Mouse (Mus musculus) forebrain, embryonic 14.5 days (tissue): ENCODE results near the gene Pygo1. TPM values are rescaled to one million over a fixed set of nuclear protein-coding genes. Genes with fewer than 3 reads are reported as not detected.

Source experiments
- ATAC-seq: fragments of 200-750 bp; cut with Nextera tagmentation; 2 replicates; pipeline ENCODE4 v1.8.0; 2017; ENCODE audit warnings: mild to moderate bottlenecking, moderate library complexity
- DNase-seq: peaks from one replicate; pipeline ENCODE4 v3.0.0-alpha.2; 2015; ENCODE audit warnings: low spot score
- H3K27ac ChIP-seq: fragments of 300-500 bp; sonication (generic); 2 replicates; pipeline ENCODE4 v1.5.1; 2014; ENCODE audit warnings: low read depth, mild to moderate bottlenecking, control low read depth, low read length, moderate library complexity
- H3K27me3 ChIP-seq: fragments of 300-500 bp; sonication (generic); replicated peaks from 2 replicates; pipeline ENCODE4 v1.6.1; 2014; ENCODE audit warnings: low read length, control low read depth, mixed read lengths; ENCODE audit not compliant: control insufficient read depth, insufficient read depth
- H3K36me3 ChIP-seq: fragments of 300-500 bp; sonication (generic); 2 replicates; pipeline ENCODE4 v1.6.1; 2014; ENCODE audit warnings: low read length, control low read depth; ENCODE audit not compliant: control insufficient read depth, insufficient read depth
- H3K4me1 ChIP-seq: fragments of 300-500 bp; sonication (generic); 2 replicates; pipeline ENCODE4 v1.6.1; 2014; ENCODE audit warnings: antibody characterized with exemption, low read length, control low read depth; ENCODE audit not compliant: control insufficient read depth, insufficient read depth
- H3K4me2 ChIP-seq: fragments of 300-500 bp; sonication (generic); 2 replicates; pipeline ENCODE4 v1.6.1; 2014; ENCODE audit warnings: mild to moderate bottlenecking, control low read depth, low read length
- H3K4me3 ChIP-seq: fragments of 300-500 bp; sonication (generic); 2 replicates; pipeline ENCODE4 v1.5.1; 2014; ENCODE audit warnings: low read depth, low read length, control low read depth
- H3K9ac ChIP-seq: fragments of 300-500 bp; sonication (generic); 2 replicates; pipeline ENCODE4 v1.6.1; 2014; ENCODE audit warnings: mild to moderate bottlenecking, low read length, control low read depth, moderate library complexity
- H3K9me3 ChIP-seq: fragments of 300-500 bp; sonication (generic); replicated peaks from 2 replicates; pipeline ENCODE4 v1.6.1; 2016; ENCODE audit warnings: low read length, control low read depth, mixed read lengths; ENCODE audit not compliant: control insufficient read depth
- WGBS: fragments of 180-500 bp; shearing (Covaris S2); extraction: QIAGEN DNeasy Blood & Tissue Kit; methylation state at CpG from one replicate; pipeline ENCODE4 v1.1.7; 2014; 5-methylcytosine and 5-hydroxymethylcytosine counted together
- polyA plus RNA-seq: library from polyadenylated mRNA; unstranded; fragments of >200 nt; fragmentation: Nextera tagmentation; extraction: Ambion mirVana; gene quantifications from 2 replicates; pipeline ENCODE4 v1.2.1, GENCODE M21; 2014

Gene Pygo1
- polyA plus RNA-seq, 1 experiment from 2014 or later: 10.8 TPM

DNA sequence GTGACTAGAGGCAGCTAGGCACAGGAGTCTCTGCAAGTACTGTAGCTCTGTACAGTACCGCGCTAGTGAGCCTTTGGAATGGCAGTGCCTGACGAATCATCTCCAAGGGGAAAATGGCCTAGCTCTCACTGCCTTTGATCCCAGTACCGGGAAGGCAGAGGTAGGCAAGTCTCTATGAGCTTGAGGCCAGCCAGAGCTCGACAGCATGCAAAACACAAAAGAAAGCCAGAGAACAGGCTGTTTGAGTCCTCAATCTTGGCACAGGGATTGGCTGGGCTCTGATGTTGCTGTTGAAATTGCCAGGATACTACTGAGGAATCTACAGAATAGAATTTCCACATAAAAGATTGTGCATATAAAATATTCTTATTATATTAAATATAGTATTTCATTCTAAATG lies 47.0 kb downstream of the Pygo1 start:
- 84% methylated on average over 5 of the region's 5 CpGs for WGBS
- DNase-seq: no peak
- Histone ChIP-seq H3K4me3 (no peak overlapping the region), H3K27ac (no peak overlapping the region), H3K36me3 (no peaks in the 10 kb centered on the region), H3K9me3 (no peaks in the 10 kb centered on the region), H3K4me2 (no peak overlapping the region), H3K27me3 (no peaks in the 10 kb centered on the region), H3K4me1 (no peaks in the 10 kb centered on the region), H3K9ac (no peak overlapping the region)
- ATAC-seq: no peak

DNA sequence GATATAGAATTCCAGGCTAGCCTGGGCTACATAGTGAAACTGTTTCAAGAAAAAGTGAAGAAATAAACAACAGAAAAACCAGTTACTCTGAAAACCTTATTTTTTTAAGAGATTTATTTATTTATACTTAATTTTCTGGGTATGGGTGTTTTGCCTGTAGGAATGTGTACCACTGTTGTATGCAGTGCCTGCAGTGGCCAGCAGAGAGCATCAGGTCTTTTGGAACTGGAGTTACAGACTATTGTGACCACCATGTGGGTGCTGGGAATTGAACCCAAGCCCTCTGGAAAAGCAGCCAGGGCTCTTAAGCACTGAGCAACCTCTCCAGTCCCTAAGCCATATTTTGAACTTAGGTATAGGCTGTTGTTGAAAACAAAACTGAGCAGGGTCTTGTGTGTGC lies 47.5 kb downstream of the Pygo1 start:
- Histone ChIP-seq H3K4me2 (no peak overlapping the region), H3K4me1 (no peaks in the 10 kb centered on the region), H3K9ac (no peak overlapping the region), H3K27ac (no peak overlapping the region), H3K9me3 (no peaks in the 10 kb centered on the region), H3K36me3 (no peaks in the 10 kb centered on the region), H3K27me3 (no peaks in the 10 kb centered on the region), H3K4me3 (no peak overlapping the region)
- DNase-seq (no peak), ATAC-seq (no peak)

DNA sequence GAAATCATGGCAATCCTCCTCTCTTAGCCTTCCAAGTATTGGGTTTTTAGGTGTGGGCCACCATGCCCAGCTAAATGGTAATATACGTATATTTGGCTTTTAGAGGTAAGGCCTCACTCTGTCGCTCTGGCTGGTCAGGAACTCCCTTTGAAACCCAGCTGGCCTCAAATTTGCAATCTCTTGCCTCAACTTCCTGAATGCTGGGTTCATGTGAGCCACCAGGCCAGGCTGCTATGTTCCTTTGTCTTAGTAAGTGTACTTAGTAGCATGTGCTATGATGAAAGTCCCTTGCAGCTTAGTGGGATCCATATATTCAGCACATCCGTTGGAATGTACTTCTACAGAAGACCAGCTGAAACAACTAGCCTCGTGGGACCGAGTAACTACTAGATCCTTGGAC lies 49.3 kb downstream of the Pygo1 start:
- Histone ChIP-seq H3K9me3 (no peaks in the 10 kb centered on the region), H3K4me2 (no peak overlapping the region), H3K9ac (no peak overlapping the region), H3K27me3 (no peaks in the 10 kb centered on the region), H3K4me1 (no peaks in the 10 kb centered on the region), H3K4me3 (no peak overlapping the region), H3K36me3 (no peaks in the 10 kb centered on the region), H3K27ac (no peak overlapping the region)
- 86% methylated on average over 5 of the region's 5 CpGs for WGBS
- DNase-seq (no peak), ATAC-seq (no peak)

DNA sequence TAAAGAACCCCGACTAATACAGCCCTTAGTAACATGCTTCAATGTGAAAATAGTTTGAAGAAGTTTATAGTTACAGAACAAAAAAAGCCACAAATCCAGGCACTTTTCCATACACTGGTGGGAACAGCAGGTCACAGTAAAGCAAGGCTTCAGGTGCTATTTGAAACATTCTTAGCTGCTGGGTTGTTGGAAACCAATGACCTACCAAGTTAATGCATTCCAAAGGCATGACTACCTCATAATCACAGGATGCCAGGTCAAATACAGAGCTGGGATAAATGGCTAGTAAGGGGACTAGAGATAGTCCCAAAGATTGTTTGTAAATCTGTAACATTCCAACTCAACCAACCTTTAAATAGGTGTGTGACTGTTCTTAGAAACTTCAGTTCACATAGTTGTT lies 49.8 kb downstream of the Pygo1 start:
- ATAC-seq: no peak
- Histone ChIP-seq H3K4me3 (no peak overlapping the region), H3K9ac (no peak overlapping the region), H3K27me3 (no peaks in the 10 kb centered on the region), H3K9me3 (no peaks in the 10 kb centered on the region), H3K4me2 (no peak overlapping the region), H3K27ac (no peak overlapping the region), H3K36me3 (no peaks in the 10 kb centered on the region), H3K4me1 (no peaks in the 10 kb centered on the region)
- DNase-seq: no peak
- 93% methylated on average over 1 of the region's 1 CpGs for WGBS

DNA sequence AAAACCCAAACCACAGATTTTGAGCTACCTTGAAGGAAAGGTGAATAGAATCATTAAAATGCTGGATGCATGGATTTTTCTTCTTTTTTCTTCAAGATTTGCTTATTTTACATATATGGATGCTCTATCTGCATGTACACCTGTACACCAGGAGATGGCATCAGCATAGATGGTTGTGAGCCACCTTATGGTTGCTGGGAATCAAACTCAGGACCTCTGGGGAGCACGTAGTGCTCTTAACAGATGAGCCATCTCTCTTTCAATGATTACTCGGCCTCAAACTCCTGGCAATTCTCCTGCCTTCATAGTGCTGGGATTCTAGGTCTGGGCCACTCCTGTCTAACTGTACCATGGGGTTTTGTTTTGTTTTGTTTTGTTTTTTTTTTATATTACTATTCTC lies 57.6 kb downstream of the Pygo1 start:
- ATAC-seq (no peak), DNase-seq (no peak)
- H3K4me1 ChIP-seq: peaks cover 9% of the 10 kb centered on the region
- H3K4me3 ChIP-seq: no peak overlapping the region
- H3K27me3 ChIP-seq: no peaks in the 10 kb centered on the region
- WGBS: 65% methylated on average over 2 of the region's 2 CpGs
- no peaks in the 10 kb centered on the region for H3K9me3 ChIP-seq
- H3K9ac ChIP-seq: no peak overlapping the region
- H3K4me2 ChIP-seq: no peak overlapping the region
- H3K27ac ChIP-seq: no peak overlapping the region
- H3K36me3 ChIP-seq: no peaks in the 10 kb centered on the region

DNA sequence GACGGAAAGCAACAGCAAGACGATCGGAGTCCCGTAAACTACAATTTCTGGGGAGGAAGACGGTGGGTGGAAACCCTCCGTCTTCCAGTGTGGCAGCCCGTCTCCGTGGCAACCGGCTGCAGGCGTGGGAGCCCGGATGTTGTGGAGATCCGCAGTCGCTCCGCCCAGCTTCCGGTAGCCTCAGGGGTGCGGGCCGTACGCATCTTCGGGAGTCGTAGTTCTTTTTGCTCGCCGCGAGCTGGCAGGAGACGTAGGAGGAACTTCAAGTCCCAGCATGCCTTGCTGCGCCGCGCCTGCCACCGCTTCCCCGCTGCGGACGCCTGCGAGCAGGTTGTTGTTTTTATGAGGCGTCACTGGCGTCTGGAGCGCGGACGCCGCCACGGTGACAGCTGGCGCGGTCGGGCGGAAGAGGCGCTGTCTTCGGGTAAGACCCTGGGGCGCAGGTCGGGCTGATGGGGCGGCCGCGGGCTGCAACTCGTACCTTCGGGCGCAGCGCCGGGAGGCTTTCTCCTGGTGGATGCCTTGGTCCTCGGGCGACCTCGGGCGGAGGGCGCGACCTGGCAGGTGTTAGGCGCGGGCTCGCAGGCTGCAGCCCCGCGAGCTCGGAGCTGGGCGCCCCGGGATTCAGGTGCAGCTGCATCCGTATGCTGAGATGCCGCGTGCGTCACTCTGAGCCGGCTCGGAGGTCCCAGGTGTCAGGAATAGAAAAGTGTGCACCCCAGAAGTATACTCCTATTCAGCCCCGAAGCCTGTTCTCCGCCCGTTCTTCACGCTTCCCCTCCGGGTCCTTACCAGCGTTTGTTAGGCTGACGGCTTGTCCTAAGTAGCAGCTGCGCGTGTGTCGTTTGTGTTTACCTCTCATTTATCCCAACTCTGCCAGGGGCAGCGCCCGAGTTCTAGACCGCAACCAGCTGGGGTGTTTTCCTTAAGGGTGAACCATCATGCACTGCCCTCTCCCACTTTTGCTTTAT lies 60.1 kb downstream of the Pygo1 start, which contains the start of the genes Ccpg1os and Ccpg1:
Gene Ccpg1os (minus strand): TSS at position 133 of the 971 bp plus-strand sequence.
Gene Ccpg1 (plus strand): TSS at position 180 of the 971 bp plus-strand sequence.
- WGBS: under 1% methylated on average over 87 of the region's 88 CpGs
- H3K4me1 ChIP-seq: peaks cover 9% of the 10 kb centered on the region
- no peaks in the 10 kb centered on the region for H3K27me3 ChIP-seq
- H3K36me3 ChIP-seq: no peaks in the 10 kb centered on the region
- peak within 1 kb of the TSS; percentile 88 for H3K4me2 ChIP-seq
- H3K4me3 ChIP-seq: peak within 1 kb of the TSS; percentile 81
- ATAC-seq (peak; percentile 100), DNase-seq (peak; percentile 99)
- peak within 1 kb of the TSS; percentile 86 for H3K9ac ChIP-seq
- H3K27ac ChIP-seq: peak within 1 kb of the TSS; percentile 88
- H3K9me3 ChIP-seq: no peaks in the 10 kb centered on the region

DNA sequence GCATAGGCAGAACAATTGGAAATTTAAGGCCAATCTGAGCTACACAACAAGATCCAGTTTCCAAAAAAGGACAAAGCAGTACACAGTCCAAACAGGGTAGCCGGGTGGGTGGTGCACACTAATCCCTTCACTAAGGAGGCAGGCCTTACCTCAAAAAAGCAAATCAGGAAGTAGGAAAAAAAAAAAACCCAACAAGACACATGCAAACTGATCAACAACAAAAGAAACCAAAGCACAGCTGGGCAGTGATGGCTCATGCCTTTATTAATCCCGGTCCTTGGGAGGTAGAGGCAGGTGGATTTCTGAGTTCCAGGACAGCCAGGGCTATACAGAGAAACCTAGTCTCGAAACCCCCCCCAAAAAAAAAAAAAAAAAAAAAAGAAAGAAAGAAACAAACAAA lies 62.3 kb downstream of the Pygo1 start:
- no peaks in the 10 kb centered on the region for H3K36me3 ChIP-seq
- H3K27me3 ChIP-seq: no peaks in the 10 kb centered on the region
- ATAC-seq (no peak), DNase-seq (no peak)
- no peak overlapping the region for H3K4me2 ChIP-seq
- H3K4me3 ChIP-seq: no peak overlapping the region
- WGBS: 50% methylated on average over 3 of the region's 3 CpGs
- no peak overlapping the region for H3K27ac ChIP-seq
- no peaks in the 10 kb centered on the region for H3K9me3 ChIP-seq
- no peak overlapping the region for H3K9ac ChIP-seq
- peaks cover 9% of the 10 kb centered on the region for H3K4me1 ChIP-seq

DNA sequence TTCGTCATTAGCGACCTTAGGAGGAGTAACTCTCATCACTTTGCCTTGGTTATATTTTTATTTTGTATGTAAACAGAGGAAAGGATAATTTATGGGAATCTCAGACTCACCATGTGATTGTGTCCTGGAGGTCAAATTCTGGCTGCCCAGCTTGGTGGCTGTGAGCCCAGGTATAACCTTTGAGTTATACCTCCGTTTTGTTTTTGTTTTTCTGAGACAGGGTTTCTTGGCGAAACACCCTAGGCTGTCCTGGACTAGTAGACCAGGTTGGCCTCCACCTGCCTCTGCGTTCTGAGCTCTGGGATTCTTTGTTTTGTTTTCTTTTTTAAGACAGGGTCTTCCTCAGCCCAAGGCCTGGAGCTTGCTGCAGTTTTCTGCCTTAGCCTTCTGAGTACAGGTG lies 63.3 kb downstream of the Pygo1 start:
- no peak for ATAC-seq
- peaks cover 9% of the 10 kb centered on the region for H3K4me1 ChIP-seq
- H3K36me3 ChIP-seq: no peaks in the 10 kb centered on the region
- H3K9ac ChIP-seq: no peak overlapping the region
- H3K4me3 ChIP-seq: no peak overlapping the region
- H3K27me3 ChIP-seq: no peaks in the 10 kb centered on the region
- H3K27ac ChIP-seq: no peak overlapping the region
- no peaks in the 10 kb centered on the region for H3K9me3 ChIP-seq
- H3K4me2 ChIP-seq: no peak overlapping the region
- WGBS: 86% methylated on average over 5 of the region's 5 CpGs
- no peak for DNase-seq

DNA sequence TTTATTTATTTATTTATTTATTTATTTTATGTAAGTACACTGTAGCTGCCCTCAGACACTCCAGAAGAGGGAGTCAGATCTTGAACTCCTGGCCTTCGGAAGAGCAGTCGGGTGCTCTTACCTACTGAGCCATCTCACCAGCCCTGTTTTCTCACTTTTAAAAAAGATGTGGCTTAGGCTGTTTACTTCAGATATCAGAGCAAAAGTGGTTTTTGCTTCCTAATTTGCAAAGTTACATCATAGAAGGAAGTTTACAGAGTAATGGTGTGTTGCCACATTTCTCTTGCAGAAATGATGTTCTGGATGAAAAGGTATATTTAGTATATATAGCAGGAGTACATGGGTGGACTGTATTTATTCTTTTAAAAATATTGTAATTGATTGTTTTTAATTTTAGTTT lies 66.0 kb downstream of the Pygo1 start:
- Histone ChIP-seq H3K4me2 (no peak overlapping the region), H3K27me3 (no peaks in the 10 kb centered on the region), H3K9ac (no peak overlapping the region), H3K4me1 (no peaks in the 10 kb centered on the region), H3K9me3 (no peaks in the 10 kb centered on the region), H3K36me3 (no peaks in the 10 kb centered on the region), H3K27ac (no peak overlapping the region), H3K4me3 (no peak overlapping the region)
- WGBS: 89% methylated on average over 2 of the region's 2 CpGs
- DNase-seq (no peak), ATAC-seq (no peak)
